Mouse (Mus musculus) midbrain, embryonic 13.5 days (tissue): ENCODE results near the gene Egflam. TPM values are rescaled to one million over a fixed set of nuclear protein-coding genes. Genes with fewer than 3 reads are reported as not detected.

ENCODE experiments used
- ATAC-seq: fragments of 200-750 bp; cut with Nextera tagmentation; 2 replicates; pipeline ENCODE4 v1.8.0; 2017; ENCODE audit warnings: mild to moderate bottlenecking, moderate TSS enrichment, moderate library complexity
- H3K27ac ChIP-seq: fragments of 300-500 bp; sonication (generic); 2 replicates; pipeline ENCODE4 v1.5.1; 2015; ENCODE audit warnings: inconsistent platforms, mild to moderate bottlenecking, moderate library complexity
- H3K27me3 ChIP-seq: fragments of 300-500 bp; sonication (generic); 2 replicates; pipeline ENCODE4 v1.6.1; 2015; ENCODE audit warnings: mild to moderate bottlenecking, inconsistent platforms
- H3K36me3 ChIP-seq: fragments of 300-500 bp; sonication (generic); 2 replicates; pipeline ENCODE4 v1.6.1; 2015; ENCODE audit warnings: mild to moderate bottlenecking, inconsistent platforms
- H3K4me1 ChIP-seq: fragments of 300-500 bp; sonication (generic); replicated peaks from 2 replicates; pipeline ENCODE4 v1.6.1; 2015; ENCODE audit warnings: inconsistent platforms
- H3K4me2 ChIP-seq: fragments of 300-500 bp; sonication (generic); replicated peaks from 2 replicates; pipeline ENCODE4 v1.6.1; 2015; ENCODE audit warnings: moderate library complexity, mild to moderate bottlenecking, inconsistent platforms
- H3K4me3 ChIP-seq: fragments of 300-500 bp; sonication (generic); replicated peaks from 2 replicates; pipeline ENCODE4 v1.5.1; 2015; ENCODE audit warnings: mild to moderate bottlenecking, inconsistent platforms
- H3K9ac ChIP-seq: fragments of 300-500 bp; sonication (generic); replicated peaks from 2 replicates; pipeline ENCODE4 v1.6.1; 2015; ENCODE audit warnings: mild to moderate bottlenecking, inconsistent platforms
- H3K9me3 ChIP-seq: fragments of 300-500 bp; sonication (generic); 2 replicates; pipeline ENCODE4 v1.6.1; 2016; ENCODE audit warnings: mild to moderate bottlenecking, inconsistent platforms
- WGBS: fragments of 180-500 bp; shearing (Covaris S2); methylation state at CpG from one replicate; pipeline ENCODE4 v1.1.7; 2015; 5-methylcytosine and 5-hydroxymethylcytosine counted together
- polyA plus RNA-seq: library from polyadenylated mRNA; unstranded; fragments of >200 nt; fragmentation: Nextera tagmentation; extraction: Ambion mirVana; gene quantifications from 2 replicates; pipeline ENCODE4 v1.2.1, GENCODE M21; 2015

Egflam gene
- polyA plus RNA-seq, 1 experiment from 2014 or later: 7.7 TPM

DNA sequence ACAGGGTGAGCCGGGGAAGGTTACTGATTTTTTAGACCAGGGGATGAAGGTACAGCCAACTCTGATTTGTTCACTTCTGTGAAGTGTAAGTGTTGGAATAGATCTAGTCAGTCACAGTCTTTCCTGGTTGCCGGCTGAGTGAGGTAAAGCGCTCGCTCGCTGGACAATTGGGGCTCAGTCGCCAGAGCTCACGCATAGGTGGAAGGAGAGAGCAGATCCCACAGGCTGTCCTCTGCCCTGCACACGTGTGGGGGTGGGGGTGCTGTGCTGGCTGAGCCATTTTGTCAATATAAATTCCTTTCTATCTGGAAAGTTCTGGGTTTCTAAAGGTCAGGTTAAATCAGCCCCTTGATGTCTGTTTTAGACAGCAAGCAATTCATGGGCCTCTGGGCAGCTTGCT, 237.9 kb downstream of the Egflam start:
- Histone ChIP-seq H3K4me1 (no peaks in the 10 kb centered on the region), H3K4me3 (no peak overlapping the region), H3K9ac (no peak overlapping the region), H3K36me3 (peaks cover 5% of the 10 kb centered on the region), H3K27ac (no peak overlapping the region), H3K9me3 (no peaks in the 10 kb centered on the region), H3K4me2 (no peak overlapping the region), H3K27me3 (no peaks in the 10 kb centered on the region)
- ATAC-seq: no peak
- 81% methylated on average over 8 of the region's 8 CpGs for WGBS

DNA sequence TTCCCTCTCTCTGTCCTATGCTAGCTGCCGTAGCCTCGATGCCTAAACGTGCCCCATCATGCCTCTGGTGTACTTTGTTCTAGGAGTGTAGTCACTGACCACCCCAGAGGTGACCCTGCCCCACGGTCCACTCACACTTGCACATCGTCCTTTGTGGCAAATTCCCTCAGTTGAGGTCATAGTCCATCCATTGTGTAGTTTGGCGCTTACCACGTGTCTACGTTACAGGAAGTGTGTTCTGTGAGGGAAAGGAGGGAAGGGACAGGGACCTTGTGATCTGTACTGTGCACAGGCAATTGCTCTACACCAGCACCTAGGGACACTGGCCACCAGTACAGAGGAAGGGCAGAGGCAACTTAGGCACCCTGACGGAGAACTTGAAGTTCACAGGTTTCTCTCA, 238.3 kb downstream of the Egflam start:
- no peak overlapping the region for H3K4me3 ChIP-seq
- 0 out of 2 replicates have a peak, but pooled peaks cover 1% of the 10 kb centered on the region for H3K4me1 ChIP-seq
- 94% methylated on average over 9 of the region's 9 CpGs for WGBS
- H3K4me2 ChIP-seq: no peak overlapping the region
- no peak overlapping the region for H3K27ac ChIP-seq
- H3K36me3 ChIP-seq: peaks cover 5% of the 10 kb centered on the region
- no peaks in the 10 kb centered on the region for H3K9me3 ChIP-seq
- no peaks in the 10 kb centered on the region for H3K27me3 ChIP-seq
- ATAC-seq: no peak
- H3K9ac ChIP-seq: no peak overlapping the region

DNA sequence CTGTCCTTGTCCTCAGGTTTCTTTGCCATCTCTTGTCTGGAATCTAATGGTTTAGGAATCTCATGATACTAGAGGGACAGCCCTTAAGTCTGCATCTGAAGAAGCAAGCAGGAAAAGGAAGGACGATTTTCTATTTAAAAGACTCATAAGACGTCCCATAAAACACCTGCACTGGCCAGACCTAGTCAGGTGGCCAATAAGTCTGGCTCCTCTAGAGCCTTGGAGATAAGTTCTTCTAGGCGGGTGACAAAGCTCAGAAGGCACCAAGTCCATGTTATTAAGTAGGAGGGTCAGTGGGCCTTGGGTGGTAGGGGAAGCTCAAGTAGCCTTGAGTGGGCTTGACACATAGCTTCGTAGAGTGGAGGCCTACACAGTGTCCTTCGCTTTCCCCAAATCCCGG, 240.5 kb downstream of the Egflam start:
- WGBS: 94% methylated on average over 6 of the region's 6 CpGs
- Histone ChIP-seq H3K4me3 (no peak overlapping the region), H3K4me2 (no peak overlapping the region), H3K9ac (no peak overlapping the region), H3K27me3 (no peaks in the 10 kb centered on the region), H3K9me3 (no peaks in the 10 kb centered on the region), H3K36me3 (peaks cover 5% of the 10 kb centered on the region), H3K4me1 (peaks cover 7% of the 10 kb centered on the region), H3K27ac (no peak overlapping the region)
- no peak for ATAC-seq
